In genomic region chr12:105126516-105126915, GRCm38 (mm10) we compare ENCODE assay signal across 34 mouse cellular contexts. TPM values are rescaled to one million over a fixed set of nuclear protein-coding genes. Genes with fewer than 3 reads are reported as not detected.
DNase-seq lines count a peak whose midpoint lies in the region; ATAC-seq and TF ChIP-seq lines count a peak whose summit lies in the region.
"Had no signal": no experiment of that assay in that cellular context is flagged by ENCODE, and none has a peak within 500 bp of the region (broad histone marks: within the 10 kb centered on the region; RNA-seq: fewer than 3 reads in every experiment).

No protein-coding gene starts in this region.

- H3K36me3 ChIP-seq in heart, embryonic 11.5 days (ENCODE audit: control insufficient read depth, insufficient read depth, low read length): no peaks in the 10 kb centered on the region
- H3K36me3 ChIP-seq in ES-Bruce4 (ENCODE audit: control insufficient read depth, insufficient read depth, low read length, poor library complexity, severe bottlenecking) (no peaks in the 10 kb centered on the region), ES-E14 (ENCODE audit: control insufficient read depth, insufficient read depth, low read length, poor library complexity, severe bottlenecking) (no peaks in the 10 kb centered on the region)
- H3K36me3 ChIP-seq: embryonic facial prominence, embryonic 13.5 days; embryonic facial prominence, embryonic 15.5 days; forebrain, embryonic 10.5 days; forebrain, embryonic 12.5 days had no signal

- no peak for TF ChIP-seq CTCF in ES-Bruce4 (IDR thresholded peaks at IDR 0.05; ENCODE audit: low read depth, low read length)

- H3K27ac ChIP-seq in heart, embryonic 11.5 days (ENCODE audit: low read depth, low read length): no peak overlapping the region
- H3K27ac ChIP-seq in ES-Bruce4 (ENCODE audit: insufficient read depth, low read length) (peak overlapping the region; percentile 32; the same call in 1 of the 2 replicates), ES-E14 (ENCODE audit: insufficient read depth, low read depth, low read length, poor library complexity, severe bottlenecking) (no peak overlapping the region; the same call in 1 of the 2 replicates)
- H3K27ac ChIP-seq: embryonic facial prominence, embryonic 13.5 days; embryonic facial prominence, embryonic 15.5 days; forebrain, embryonic 10.5 days; forebrain, embryonic 12.5 days had no signal

- WGBS in heart, embryonic 11.5 days (ENCODE audit: insufficient replicate concordance): 48% methylated on average over 4 of the region's 4 CpGs

- H3K4me1 ChIP-seq in heart, embryonic 11.5 days (ENCODE audit: control insufficient read depth, insufficient read depth, low read length): no peaks in the 10 kb centered on the region
- H3K4me1 ChIP-seq in ES-Bruce4 (ENCODE audit: control insufficient read depth, insufficient read depth, low read length): no peaks in the 10 kb centered on the region
- peaks cover 2 to 5% of the 10 kb centered on the region in 2 experiments; a peak in 3 of 4 replicates for H3K4me1 ChIP-seq in ES-E14 (ENCODE audit: control insufficient read depth in 2 of 2, insufficient read depth in 2 of 2, low read length in 2 of 2, poor library complexity in 1 of 2)
- H3K4me1 ChIP-seq: embryonic facial prominence, embryonic 13.5 days; embryonic facial prominence, embryonic 15.5 days; forebrain, embryonic 10.5 days; forebrain, embryonic 12.5 days had no signal

- no peak for TF ChIP-seq POLR2A in ES-Bruce4 (IDR thresholded peaks at IDR 0.05; ENCODE audit: insufficient read depth, low read length)

- no peaks in the 10 kb centered on the region for H3K9me3 ChIP-seq in heart, embryonic 11.5 days (replicated peaks; ENCODE audit: control insufficient read depth, low read length)
- H3K9me3 ChIP-seq in ES-Bruce4 (replicated peaks; ENCODE audit: control insufficient read depth, insufficient read depth, low read length, poor library complexity, severe bottlenecking): no peaks in the 10 kb centered on the region
- no peaks in the 10 kb centered on the region for H3K9me3 ChIP-seq in ES-E14 (ENCODE audit: control insufficient read depth, insufficient read depth, low read depth, low read length)
- H3K9me3 ChIP-seq: embryonic facial prominence, embryonic 15.5 days; forebrain, embryonic 10.5 days; forebrain, embryonic 12.5 days had no signal

- no peak for ATAC-seq in heart, embryonic 11.5 days (replicated peaks; ENCODE audit: insufficient number of reproducible peaks, low FRiP score, low TSS enrichment)
- ATAC-seq: activated CD4-positive, CD25-positive, alpha-beta regulatory T cell, adult 4 months; CD4-positive, CD25-positive, alpha-beta regulatory T cell, adult 4 months; forebrain, embryonic 14.5 days; forebrain, embryonic 16.5 days; Patski had no signal

- no peak for TF ChIP-seq EP300 in ES-Bruce4 (IDR thresholded peaks at IDR 0.05; ENCODE audit: insufficient read depth, low read depth, low read length)

- no peak overlapping the region for H3K4me3 ChIP-seq in heart, embryonic 11.5 days (ENCODE audit: low read depth, low read length)
- H3K4me3 ChIP-seq in ES-Bruce4 (ENCODE audit: low read depth, low read length) (no peak overlapping the region), ES-E14 (ENCODE audit: insufficient read depth in 1 of 2, low read depth in 1 of 2, low read length in 2 of 2, poor library complexity in 1 of 2, severe bottlenecking in 1 of 2) (no peak overlapping the region)
- H3K4me3 ChIP-seq: embryonic facial prominence, embryonic 13.5 days; embryonic facial prominence, embryonic 15.5 days; erythroblast, embryonic 14.5 days; forebrain, embryonic 10.5 days; forebrain, embryonic 12.5 days had no signal

- DNase-seq in heart, adult 11 months: peak; percentile 31
- DNase-seq in ES-E14 (ENCODE audit: low read depth, low spot score): peak; percentile 40
- DNase-seq in ZHBTc4 (ENCODE audit: low read depth, low spot score): peak; percentile 83
- no peak for DNase-seq in layer of hippocampus, adult 11-12 months (ENCODE audit: low spot score)
- no peak for DNase-seq in Muller cell, postnatal 12 days (ENCODE audit: inconsistent ontology term)
- DNase-seq in layer of hippocampus, postnatal 25 days (ENCODE audit: extremely low spot score in 1 of 2, low spot score in 1 of 2): no peak
- DNase-seq: adrenal gland, adult 8-10 months; adrenal gland, postnatal 14 days; adrenal gland, postnatal 36 days; B cell, adult 2 months; cerebellum, adult 11-12 months; cerebellum, adult 8-10 months; cerebellum, adult 9-11 months; cerebellum, postnatal 14 days; cerebellum, postnatal 36 days; embryo, embryonic 11 days had no signal

- no peaks in the 10 kb centered on the region for H3K27me3 ChIP-seq in heart, embryonic 11.5 days (ENCODE audit: control insufficient read depth, insufficient read depth, low read length)
- no peaks in the 10 kb centered on the region for H3K27me3 ChIP-seq in ES-Bruce4 (ENCODE audit: control insufficient read depth, insufficient read depth, low read length, poor library complexity, severe bottlenecking)
- H3K27me3 ChIP-seq: embryonic facial prominence, embryonic 13.5 days; embryonic facial prominence, embryonic 15.5 days; forebrain, embryonic 12.5 days had no signal

- no peak overlapping the region for H3K4me2 ChIP-seq in heart, embryonic 11.5 days
- H3K4me2 ChIP-seq: embryonic facial prominence, embryonic 13.5 days; embryonic facial prominence, embryonic 15.5 days; forebrain, embryonic 12.5 days had no signal

- in situ Hi-C loops in ES-E14 (cut with MboI; ENCODE audit: low sequenced_read_pairs in 2 of 2, unreplicated experiment in 2 of 2): no loop called here

- H3K9ac ChIP-seq in heart, embryonic 11.5 days (ENCODE audit: low read depth, low read length): no peak overlapping the region
- H3K9ac ChIP-seq in ES-Bruce4 (ENCODE audit: low read depth, poor library complexity, severe bottlenecking) (no peak overlapping the region), ES-E14 (ENCODE audit: insufficient read depth, low read depth, low read length, poor library complexity, severe bottlenecking) (no peak overlapping the region)
- H3K9ac ChIP-seq: embryonic facial prominence, embryonic 13.5 days; embryonic facial prominence, embryonic 15.5 days; forebrain, embryonic 12.5 days had no signal

TF ChIP-seq in ES-E14, 5 proteins besides CTCF, POLR2A, EP300 and RAD21:
- no peak for TF ChIP-seq ZNF384 (IDR thresholded peaks at IDR 0.05; ENCODE audit: low read depth, low read length)
- TF ChIP-seq MAFK (IDR thresholded peaks at IDR 0.05; ENCODE audit: insufficient read depth, low read depth, low read length): no peak
- TF ChIP-seq CHD2 (IDR thresholded peaks at IDR 0.05; ENCODE audit: low read depth, low read length): no peak
- no peak for TF ChIP-seq HCFC1 (IDR thresholded peaks at IDR 0.05; ENCODE audit: borderline replicate concordance, insufficient read depth, low read length)
- no peak for TF ChIP-seq ZC3H11A (IDR thresholded peaks at IDR 0.05; ENCODE audit: borderline replicate concordance, low read depth, low read length)
TF ChIP-seq in ES-E14: peak in this region for 0.

RNA-seq across cellular contexts. Expression of gene Tcl1b2, which starts 19.3 kb away (rescaled TPM):
- polyA plus RNA-seq in heart, embryonic 11.5 days (2014; fragmentation: Nextera tagmentation; extraction: Ambion mirVana): not detected in 2 replicates
- polyA plus RNA-seq in ES-Bruce4 (2011; ENCODE audit: insufficient read depth, insufficient read length, low read depth, missing spikeins): not detected in 2 replicates
- not detected in 2 replicates for total RNA-seq in ES-E14 (2012; rRNA removed)
- not detected for total RNA-seq in layer of hippocampus, postnatal 25 days (2021)
- total RNA-seq: adrenal gland, adult 18-20 months; adrenal gland, adult 8-10 months; adrenal gland, postnatal 14 days; adrenal gland, postnatal 36 days; CH12.LX; common myeloid progenitor, adult 5-6 weeks; MEL had no signal
- polyA plus RNA-seq: activated CD4-positive, CD25-positive, alpha-beta regulatory T cell, adult 4 months; CD4-positive, CD25-positive, alpha-beta regulatory T cell, adult 4 months; embryonic facial prominence, embryonic 11.5 days; embryonic facial prominence, embryonic 13.5 days; embryonic facial prominence, embryonic 15.5 days; erythroblast, embryonic 14.5 days; forebrain, embryonic 10.5 days; forebrain, embryonic 12.5 days; forebrain, embryonic 14.5 days; forebrain, embryonic 16.5 days; frontal cortex, adult 2 months; Patski had no signal

RNA-seq across cellular contexts. Expression of gene Tcl1b1, which starts 33.0 kb away (rescaled TPM):
- polyA plus RNA-seq in heart, embryonic 11.5 days (2014; fragmentation: Nextera tagmentation; extraction: Ambion mirVana): not detected in 2 replicates
- not detected in 2 replicates for polyA plus RNA-seq in ES-Bruce4 (2011; ENCODE audit: insufficient read depth, insufficient read length, low read depth, missing spikeins)
- not detected in 2 replicates for total RNA-seq in ES-E14 (2012; rRNA removed)
- not detected for total RNA-seq in layer of hippocampus, postnatal 25 days (2021)
- total RNA-seq: adrenal gland, adult 18-20 months; adrenal gland, adult 8-10 months; adrenal gland, postnatal 14 days; adrenal gland, postnatal 36 days; CH12.LX; common myeloid progenitor, adult 5-6 weeks; MEL had no signal
- polyA plus RNA-seq: activated CD4-positive, CD25-positive, alpha-beta regulatory T cell, adult 4 months; CD4-positive, CD25-positive, alpha-beta regulatory T cell, adult 4 months; embryonic facial prominence, embryonic 11.5 days; embryonic facial prominence, embryonic 13.5 days; embryonic facial prominence, embryonic 15.5 days; erythroblast, embryonic 14.5 days; forebrain, embryonic 10.5 days; forebrain, embryonic 12.5 days; forebrain, embryonic 14.5 days; forebrain, embryonic 16.5 days; frontal cortex, adult 2 months; Patski had no signal

RNA-seq across cellular contexts. Expression of gene Tcl1b5, which starts 49.6 kb away (rescaled TPM):
- not detected in 2 replicates for polyA plus RNA-seq in heart, embryonic 11.5 days (2014; fragmentation: Nextera tagmentation; extraction: Ambion mirVana)
- not detected in 2 replicates for polyA plus RNA-seq in ES-Bruce4 (2011; ENCODE audit: insufficient read depth, insufficient read length, low read depth, missing spikeins)
- not detected in 2 replicates for total RNA-seq in ES-E14 (2012; rRNA removed)
- not detected for total RNA-seq in layer of hippocampus, postnatal 25 days (2021)
- total RNA-seq: adrenal gland, adult 18-20 months; adrenal gland, adult 8-10 months; adrenal gland, postnatal 14 days; adrenal gland, postnatal 36 days; CH12.LX; common myeloid progenitor, adult 5-6 weeks; MEL had no signal
- polyA plus RNA-seq: activated CD4-positive, CD25-positive, alpha-beta regulatory T cell, adult 4 months; CD4-positive, CD25-positive, alpha-beta regulatory T cell, adult 4 months; embryonic facial prominence, embryonic 11.5 days; embryonic facial prominence, embryonic 13.5 days; embryonic facial prominence, embryonic 15.5 days; erythroblast, embryonic 14.5 days; forebrain, embryonic 10.5 days; forebrain, embryonic 12.5 days; forebrain, embryonic 14.5 days; forebrain, embryonic 16.5 days; frontal cortex, adult 2 months; Patski had no signal

Comparison
In these comparisons a context has a peak if more than half of its experiments do, and no peak if none do; other contexts are left out.
1. DNase-seq: peak in heart, adult 11 months (single experiment), ES-E14 (single experiment) and ZHBTc4 (single experiment); none in layer of hippocampus, adult 11-12 months (single experiment), Muller cell, postnatal 12 days (single experiment) and layer of hippocampus, postnatal 25 days (0 of 2).